Mouse (Mus musculus) midbrain, embryonic 12.5 days (tissue): Measurements from ENCODE around the gene Btbd35f9. TPM values are rescaled to one million over a fixed set of nuclear protein-coding genes. Genes with fewer than 3 reads are reported as not detected.
"Not testable (repeated sequence)": the region's sequence is repeated elsewhere in the genome, so short reads cannot be mapped to it uniquely, and the experiment has no call there.

ENCODE experiments used
- ATAC-seq: fragments of 200-750 bp; cut with Nextera tagmentation; 2 replicates; pipeline ENCODE4 v1.8.0; 2017; ENCODE audit warnings: low read depth, moderate TSS enrichment, moderate library complexity; ENCODE audit not compliant: low FRiP score
- H3K27ac ChIP-seq: fragments of 300-500 bp; sonication (generic); replicated peaks from 2 replicates; pipeline ENCODE4 v1.5.1; 2016; ENCODE audit warnings: mild to moderate bottlenecking
- H3K27me3 ChIP-seq: fragments of 300-500 bp; sonication (generic); 2 replicates; pipeline ENCODE4 v1.6.1; 2016; ENCODE audit warnings: mild to moderate bottlenecking
- H3K36me3 ChIP-seq: fragments of 300-500 bp; sonication (generic); 2 replicates; pipeline ENCODE4 v1.6.1; 2016
- H3K4me1 ChIP-seq: fragments of 300-500 bp; sonication (generic); 2 replicates; pipeline ENCODE4 v1.6.1; 2016
- H3K4me2 ChIP-seq: fragments of 300-500 bp; sonication (generic); replicated peaks from 2 replicates; pipeline ENCODE4 v1.6.1; 2016; ENCODE audit warnings: mild to moderate bottlenecking, moderate library complexity
- H3K4me3 ChIP-seq: fragments of 300-500 bp; sonication (generic); 2 replicates; pipeline ENCODE4 v1.5.1; 2016; ENCODE audit warnings: mild to moderate bottlenecking
- H3K9ac ChIP-seq: fragments of 300-500 bp; sonication (generic); replicated peaks from 2 replicates; pipeline ENCODE4 v1.6.1; 2016; ENCODE audit warnings: mild to moderate bottlenecking, moderate library complexity
- H3K9me3 ChIP-seq: fragments of 300-500 bp; sonication (generic); 2 replicates; pipeline ENCODE4 v1.6.1; 2016; ENCODE audit warnings: mild to moderate bottlenecking
- WGBS: fragments of 180-500 bp; shearing (Covaris S2); methylation state at CpG from one replicate; pipeline ENCODE4 v1.1.7; 2016; 5-methylcytosine and 5-hydroxymethylcytosine counted together
- polyA plus RNA-seq: library from polyadenylated mRNA; unstranded; fragments of >200 nt; fragmentation: Nextera tagmentation; extraction: Ambion mirVana; gene quantifications from 2 replicates; pipeline ENCODE4 v1.2.1, GENCODE M21; 2016

Btbd35f9 gene
- polyA plus RNA-seq: not detected in 2 replicates

DNA sequence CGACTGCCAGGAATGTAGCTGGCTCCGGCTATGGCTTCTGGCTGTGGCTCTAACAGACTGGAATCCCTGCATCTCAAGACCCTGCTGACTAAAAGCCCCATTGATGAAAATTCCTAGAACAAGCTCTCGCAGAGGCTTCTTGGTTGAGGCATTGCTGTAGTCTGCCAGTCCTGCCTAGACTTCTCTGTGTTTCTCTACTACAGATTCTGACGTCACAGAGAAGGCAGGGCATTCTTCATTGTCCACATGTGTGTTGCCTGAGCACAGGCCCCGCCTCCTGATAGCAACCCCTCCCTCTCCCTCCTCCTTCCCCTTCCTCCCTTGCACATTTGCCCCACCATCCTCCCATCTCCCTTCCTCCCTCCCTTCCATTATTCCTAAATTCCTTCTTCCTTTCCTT, at the start of gene Btbd35f9:
Gene Btbd35f9, minus strand, starts transcription at position 101 of the 400 bp plus-strand sequence.
- not testable (repeated sequence) for H3K4me2 ChIP-seq, H3K4me3 ChIP-seq, H3K27me3 ChIP-seq, H3K27ac ChIP-seq, H3K36me3 ChIP-seq, ATAC-seq, H3K9ac ChIP-seq, H3K9me3 ChIP-seq, H3K4me1 ChIP-seq
- WGBS: no CpG with 5 or more reads among the region's 5 CpGs

Other genes with a start within 250 kb of the Btbd35f9 start
- gene Btbd35f6, start 205.0 kb downstream of the Btbd35f9 start, polyA plus RNA-seq: not detected in 2 replicates
- not detected in 2 replicates for gene Gm21870, start 174.7 kb downstream of the Btbd35f9 start, polyA plus RNA-seq
- not detected in 2 replicates for gene Spin2g, start 77.2 kb upstream of the Btbd35f9 start, polyA plus RNA-seq